Comparison of ENCODE assay signal across 21 mouse cellular contexts in the genomic region with DNA sequence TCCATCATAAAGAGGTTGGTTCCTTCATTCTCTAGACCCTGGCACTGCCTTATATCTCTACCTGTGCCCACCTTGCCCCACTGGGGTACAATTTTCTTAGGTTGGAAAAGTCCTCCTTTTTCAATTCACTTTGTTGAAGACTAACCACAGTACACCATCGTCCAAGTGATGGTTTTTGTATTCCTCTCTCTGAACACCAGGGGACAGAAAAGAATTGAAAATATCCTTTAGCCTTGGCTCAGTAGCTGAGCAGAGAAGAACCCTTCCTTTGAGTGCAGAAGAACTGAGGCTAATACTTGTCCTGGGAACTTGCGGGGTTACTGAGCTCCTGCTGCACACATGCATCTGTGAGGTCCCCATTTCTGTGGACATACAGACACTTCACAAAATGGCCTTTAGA. TPM values are rescaled to one million over a fixed set of nuclear protein-coding genes. Genes with fewer than 3 reads are reported as not detected.
"Had no signal": no experiment of that assay in that cellular context is flagged by ENCODE, and none has a peak within 500 bp of the region (broad histone marks: within the 10 kb centered on the region; RNA-seq: fewer than 3 reads in every experiment).

No protein-coding gene starts in this region.

- H3K4me3 ChIP-seq: limb, embryonic 12.5 days; liver, embryonic 13.5 days; midbrain, embryonic 10.5 days; myocyte; neural tube, embryonic 15.5 days had no signal

- H3K4me2 ChIP-seq: limb, embryonic 12.5 days; liver, embryonic 13.5 days; neural tube, embryonic 15.5 days had no signal

- DNase-seq: liver, embryonic 13.5 days; lung, adult 2 months; lung, postnatal 36 days; midbrain, embryonic 14.5 days; right cerebral cortex, adult 18-20 months; right cerebral cortex, postnatal 25 days; thymus, postnatal 4 days had no signal

- H3K4me1 ChIP-seq: limb, embryonic 12.5 days; liver, embryonic 13.5 days; midbrain, embryonic 10.5 days; neural tube, embryonic 15.5 days had no signal

- H3K9me3 ChIP-seq: limb, embryonic 12.5 days; liver, embryonic 13.5 days; midbrain, embryonic 10.5 days; neural tube, embryonic 15.5 days had no signal

- ATAC-seq: lung, postnatal 0 days had no signal

- H3K27ac ChIP-seq: limb, embryonic 12.5 days; liver, embryonic 13.5 days; midbrain, embryonic 10.5 days; neural tube, embryonic 15.5 days had no signal

- H3K9ac ChIP-seq: limb, embryonic 12.5 days; liver, embryonic 13.5 days; neural tube, embryonic 15.5 days had no signal

- H3K27me3 ChIP-seq: limb, embryonic 12.5 days; liver, embryonic 13.5 days; neural tube, embryonic 15.5 days had no signal

- H3K36me3 ChIP-seq: limb, embryonic 12.5 days; liver, embryonic 13.5 days; midbrain, embryonic 10.5 days; neural tube, embryonic 15.5 days had no signal

RNA-seq across cellular contexts. Expression of gene Ces2f, which starts 2.5 kb away (rescaled TPM):
- total RNA-seq: layer of hippocampus, adult 18-20 months; layer of hippocampus, postnatal 10 days; left cerebral cortex, adult 18-20 months; left cerebral cortex, postnatal 25 days; megakaryocyte progenitor cell, adult 5-6 weeks had no signal
- polyA plus RNA-seq: intestine, embryonic 14.5 days; limb, embryonic 12.5 days; liver, embryonic 13.5 days; lung, postnatal 0 days; midbrain, embryonic 10.5 days; midbrain, embryonic 14.5 days; neural tube, embryonic 11.5 days; neural tube, embryonic 15.5 days had no signal

RNA-seq across cellular contexts. Expression of gene Ces2g, which starts 16.9 kb away (rescaled TPM):
- polyA plus RNA-seq: kidney, embryonic 14.5 days; limb, embryonic 12.5 days; midbrain, embryonic 10.5 days; midbrain, embryonic 14.5 days; neural tube, embryonic 11.5 days had no signal

RNA-seq across cellular contexts. Expression of gene Ces2e, which starts 18.6 kb away (rescaled TPM):
- total RNA-seq: layer of hippocampus, adult 18-20 months; left cerebral cortex, adult 18-20 months; left cerebral cortex, postnatal 25 days; megakaryocyte progenitor cell, adult 5-6 weeks had no signal
- polyA plus RNA-seq: limb, embryonic 12.5 days; midbrain, embryonic 10.5 days; midbrain, embryonic 14.5 days; neural tube, embryonic 11.5 days; neural tube, embryonic 15.5 days had no signal

RNA-seq across cellular contexts. Expression of gene Ces2h, which starts 56.0 kb away (rescaled TPM):
- total RNA-seq: layer of hippocampus, adult 18-20 months; layer of hippocampus, postnatal 10 days; left cerebral cortex, adult 18-20 months; left cerebral cortex, postnatal 25 days; megakaryocyte progenitor cell, adult 5-6 weeks had no signal
- polyA plus RNA-seq: intestine, embryonic 14.5 days; kidney, embryonic 14.5 days; limb, embryonic 12.5 days; liver, embryonic 13.5 days; lung, adult 2 months; lung, postnatal 0 days; midbrain, embryonic 10.5 days; midbrain, embryonic 14.5 days; myocyte; neural tube, embryonic 11.5 days; neural tube, embryonic 15.5 days; stomach, embryonic 16.5 days had no signal
